Mouse (Mus musculus) thymus, adult 18-20 months (tissue): ENCODE data around the gene Iqch.
A peak's percentile ranks its signal among the peaks of the same experiment; 100 is the strongest.

ENCODE experiments used
- DNase-seq, 2 experiments: peaks; one replicate each; pipeline ENCODE4 v3.0.0; 2022; ENCODE audit warnings: mixed read lengths in 2 of 2

Iqch gene

GRCm38 (mm10) chr9:63489156-63489555 is 113.1 kb downstream of the Iqch start:
- DNase-seq = no peak

DNA sequence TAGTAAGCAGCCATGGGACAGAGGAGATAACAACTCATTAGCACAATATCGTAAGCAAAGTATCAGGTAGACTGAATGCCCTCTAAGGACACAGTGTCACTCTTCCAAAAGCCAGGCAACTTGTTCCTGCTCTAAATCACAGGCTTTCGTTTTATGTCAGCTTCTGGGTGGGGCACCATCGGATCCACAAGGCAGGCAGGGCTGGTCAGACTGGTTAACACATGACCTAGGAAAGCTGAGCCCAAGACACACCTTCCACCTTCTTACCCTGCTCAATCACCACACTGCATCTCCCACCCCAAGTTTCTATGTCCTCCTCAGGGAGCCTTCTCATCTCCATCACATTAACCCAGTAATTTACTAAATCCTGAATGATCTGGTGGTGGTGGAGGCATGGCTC is 136.7 kb downstream of the Iqch start:
- DNase-seq = no peak

GRCm38 (mm10) chr9:63462296-63462695 is 140.0 kb downstream of the Iqch start:
- DNase-seq = peak; percentile 14 to 46

GRCm38 (mm10) chr9:63456401-63456800 is 145.9 kb downstream of the Iqch start:
- DNase-seq = no peak

DNA sequence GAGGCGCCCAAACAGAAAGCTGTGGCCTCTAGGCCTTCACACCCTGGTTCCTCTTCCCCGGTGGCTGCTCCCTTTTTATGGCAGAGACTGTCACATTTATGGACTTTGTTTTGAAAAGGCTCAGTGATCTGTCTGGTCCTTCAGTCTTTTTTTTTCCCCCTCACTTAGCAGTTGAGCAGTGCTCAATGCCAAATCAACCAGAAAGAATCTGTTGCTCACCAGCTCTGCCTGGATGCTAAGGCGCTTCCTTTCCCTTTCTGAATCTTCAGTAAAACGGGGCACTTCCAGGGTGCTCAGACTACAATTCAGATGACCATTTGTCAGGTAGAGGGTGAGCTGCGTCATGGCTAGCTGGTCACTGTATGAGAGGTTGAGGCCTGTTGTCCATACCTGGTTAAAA is 148.0 kb downstream of the Iqch start:
- DNase-seq = no peak

DNA sequence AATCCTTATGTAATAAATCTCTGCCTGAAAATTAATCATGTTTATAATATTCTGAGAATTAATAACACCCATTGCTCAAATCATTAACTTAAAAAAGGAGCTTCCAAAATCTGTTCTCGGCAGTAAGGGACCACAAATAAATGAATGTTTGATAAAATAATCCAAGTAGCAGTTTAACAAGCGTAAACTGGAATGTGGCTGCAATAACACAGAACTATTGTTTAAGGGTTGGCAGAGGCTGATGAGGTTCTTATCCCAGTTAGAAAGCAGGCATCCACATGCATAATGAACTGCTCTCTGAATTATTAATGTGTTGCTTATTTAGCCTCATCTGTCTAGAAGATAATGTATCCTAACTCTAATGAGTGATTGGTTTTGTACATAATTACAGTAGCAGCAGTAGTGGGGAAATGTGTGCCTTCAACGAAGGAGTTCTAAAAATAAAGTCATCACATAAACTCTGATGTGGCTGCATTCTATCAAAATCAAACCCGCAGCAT is 151.7 kb downstream of the Iqch start:
- DNase-seq = no peak

DNA sequence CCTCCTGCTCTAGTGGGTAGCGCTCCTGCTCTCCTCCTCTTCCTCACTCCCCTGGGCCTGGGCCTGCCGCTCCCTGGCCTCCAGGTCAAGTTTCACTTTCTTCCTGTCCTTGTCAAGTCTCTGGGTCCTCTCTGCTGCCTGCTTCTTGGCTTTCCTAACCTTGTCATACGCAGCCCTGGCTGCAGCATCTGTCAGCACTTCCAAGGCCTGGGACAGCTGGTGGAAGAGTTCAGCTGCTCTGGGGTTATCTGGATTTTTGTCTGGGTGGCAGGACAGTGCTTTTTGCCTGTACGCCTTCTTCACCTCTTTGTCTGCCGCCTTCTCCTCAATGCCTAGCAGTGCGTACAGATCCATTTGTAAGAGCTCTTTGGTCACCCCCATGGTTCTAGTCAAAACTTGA is 158.6 kb downstream of the Iqch start:
- no peak for DNase-seq

- DNase-seq = no peak
These were observed 171.6 kb downstream of the Iqch start for GRCm38 (mm10) chr9:63430652-63431051.

- no peak for DNase-seq
These were observed 181.1 kb downstream of the Iqch start for GRCm38 (mm10) chr9:63421096-63421736.

DNA sequence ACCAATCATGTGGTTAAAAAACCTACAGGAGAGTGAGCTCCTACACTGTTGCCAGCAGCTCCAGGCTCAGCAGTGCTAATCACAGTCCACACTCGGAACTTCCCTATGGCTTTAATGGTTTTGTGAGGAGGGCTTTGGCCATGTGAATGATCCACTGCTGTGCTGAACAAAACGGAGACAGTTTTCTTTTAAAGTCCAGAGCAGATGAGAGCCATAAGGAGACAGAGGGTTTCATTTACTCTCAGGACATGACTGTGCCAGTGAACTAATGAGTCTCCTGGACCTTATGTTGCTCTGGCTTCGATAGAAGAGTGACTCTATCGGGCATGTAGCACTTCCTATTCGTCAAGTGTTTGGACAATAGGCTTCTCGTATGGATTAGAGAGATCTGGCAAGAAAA is 181.9 kb downstream of the Iqch start:
- no peak for DNase-seq

- no peak for DNase-seq
These were observed 202.1 kb downstream of the Iqch start for GRCm38 (mm10) chr9:63400176-63400575.

GRCm38 (mm10) chr9:63399463-63399815 is 202.9 kb downstream of the Iqch start:
- DNase-seq = no peak

GRCm38 (mm10) chr9:63398611-63399462 is 203.5 kb downstream of the Iqch start, which contains the start of gene 2300009A05Rik:
TSS of gene 2300009A05Rik (minus strand) at chr9:63399246.
- DNase-seq = peak; percentile 93 to 94

GRCm38 (mm10) chr9:63395612-63396011 is 206.7 kb downstream of the Iqch start:
- DNase-seq = no peak

GRCm38 (mm10) chr9:63391307-63391706 is 211.0 kb downstream of the Iqch start:
- DNase-seq = no peak

DNA sequence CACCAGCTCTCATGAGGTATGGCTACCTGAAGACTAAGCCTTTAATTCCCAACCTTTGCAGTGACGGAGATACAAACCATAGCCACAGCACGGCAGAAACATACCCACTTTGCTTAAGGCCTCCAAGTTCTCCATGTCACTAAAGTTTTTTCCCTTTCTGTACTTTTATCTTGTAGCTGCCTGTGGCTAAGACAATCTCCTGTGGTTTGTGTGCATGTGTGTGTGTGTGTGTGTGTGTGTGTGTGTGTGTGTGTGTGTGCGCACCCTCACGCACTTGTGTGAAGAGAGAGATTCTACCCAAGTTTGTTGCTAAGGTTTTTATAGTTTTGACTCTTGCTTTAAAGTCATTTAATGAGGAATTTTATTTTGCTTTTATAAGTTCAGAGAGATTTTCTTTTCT is 219.5 kb downstream of the Iqch start:
- no peak for DNase-seq

DNA sequence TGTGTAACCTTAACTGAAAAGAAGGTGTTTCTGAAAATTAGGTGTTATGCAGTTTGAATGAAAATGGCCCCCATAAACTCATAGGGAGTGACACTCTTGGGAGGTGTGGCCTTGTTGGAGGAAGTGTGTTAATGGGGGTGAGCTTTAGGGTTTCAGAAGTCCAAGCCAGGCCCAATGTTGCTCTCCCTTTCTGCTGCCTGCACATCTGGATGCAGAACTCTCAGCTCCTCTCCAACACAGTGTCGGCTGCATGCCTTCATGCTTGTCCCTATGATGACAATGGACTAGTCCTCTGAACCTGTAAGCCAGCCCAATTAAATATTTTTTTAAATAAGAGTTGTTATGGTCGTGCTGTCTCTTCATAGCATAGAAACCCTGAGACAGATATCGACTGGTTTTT is 222.0 kb downstream of the Iqch start:
- no peak for DNase-seq

DNA sequence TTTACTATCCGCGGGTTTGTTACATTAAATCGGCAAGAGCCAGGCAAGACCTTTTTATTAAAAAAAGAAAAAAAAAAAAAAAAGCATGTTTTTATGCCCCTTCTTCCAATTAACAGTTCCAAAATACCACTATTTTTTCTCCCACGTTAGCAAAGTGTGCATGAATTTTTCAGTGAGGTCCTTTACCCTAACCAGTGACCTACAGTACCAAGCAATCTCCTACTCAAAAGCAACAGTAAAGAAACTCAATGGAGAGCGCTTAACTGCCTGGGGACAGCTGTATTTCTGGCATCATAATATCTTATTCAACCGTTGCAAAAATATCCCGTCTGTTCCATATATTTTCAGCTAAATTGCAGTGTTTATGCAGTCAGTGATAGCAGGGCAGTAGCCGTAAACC is 224.1 kb downstream of the Iqch start:
- no peak for DNase-seq

GRCm38 (mm10) chr9:63377270-63378142 is 224.8 kb downstream of the Iqch start, which contains the start of gene Map2k5:
TSS of gene Map2k5 (minus strand) at chr9:63377902.
- DNase-seq = peak; percentile 87 to 88

DNA sequence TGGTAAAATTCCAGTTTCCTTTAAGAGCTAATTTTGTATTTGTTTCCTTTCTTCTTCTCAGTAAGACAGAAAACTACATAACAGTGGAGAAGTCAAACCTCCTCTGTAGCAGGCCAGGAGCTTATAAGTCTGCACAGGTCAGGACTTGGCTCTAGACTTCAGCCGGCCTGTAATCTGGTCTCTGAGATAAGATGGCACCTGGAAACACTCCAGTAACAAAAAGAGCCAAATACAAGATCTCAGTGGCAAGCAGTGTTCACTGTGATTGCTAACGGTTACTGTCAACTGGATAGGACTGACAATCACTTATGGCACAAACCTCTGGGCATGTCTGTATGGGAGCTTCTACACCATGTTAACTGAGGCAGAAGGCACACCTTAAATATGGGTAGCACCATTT is 229.0 kb downstream of the Iqch start:
- no peak for DNase-seq

DNA sequence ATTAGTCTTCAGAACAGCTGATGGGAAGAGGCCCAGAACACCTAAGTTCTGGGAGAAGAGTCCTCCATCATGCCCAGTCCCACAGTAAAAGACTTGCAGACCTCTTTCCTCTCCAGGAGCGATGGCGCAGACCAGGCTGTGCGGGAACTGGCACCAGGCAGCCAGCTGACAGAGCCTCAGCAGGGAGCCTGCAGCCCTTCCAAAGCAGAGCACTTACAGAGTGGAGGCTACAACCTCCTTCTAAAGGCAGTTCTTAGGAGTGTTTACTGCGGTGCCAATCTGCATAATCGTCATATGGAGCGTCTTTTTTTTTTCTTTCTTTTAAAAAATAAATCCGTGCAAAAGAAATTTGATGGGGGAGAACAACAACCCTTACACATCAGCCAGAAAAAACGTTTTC is 229.8 kb downstream of the Iqch start:
- DNase-seq = no peak
